In genomic region chr1:59763781-59764251, GRCm38 (mm10) we compare ENCODE assay signal across 8 mouse cellular contexts. TPM values are rescaled to one million over a fixed set of nuclear protein-coding genes. Genes with fewer than 3 reads are reported as not detected.
DNase-seq lines count a peak whose midpoint lies in the region; ATAC-seq lines count a peak whose summit lies in the region.

No protein-coding gene starts in this region.

- WGBS in hindbrain, embryonic 14.5 days = under 1% methylated on average over 47 of the region's 55 CpGs
- WGBS in limb, embryonic 10.5 days = under 1% methylated on average over 55 of the region's 55 CpGs
- under 1% methylated on average over 50 of the region's 55 CpGs for WGBS in midbrain, embryonic 13.5 days

- H3K9ac ChIP-seq in hindbrain, embryonic 14.5 days = peak overlapping the region; percentile 98
- H3K9ac ChIP-seq in midbrain, embryonic 13.5 days (replicated peaks) = peak overlapping the region; percentile 97

- peak; percentile 29 for DNase-seq in ovary, adult 18-20 months (ENCODE audit: low spot score)
- DNase-seq in ovary, postnatal 14 days (ENCODE audit: low spot score) = no peak
- DNase-seq in cerebellum, adult 11-12 months = peak; percentile 54
- peak; percentile 32 to 42 for DNase-seq in frontal cortex, postnatal 14 days (ENCODE audit: low spot score in 2 of 2)
- DNase-seq in hindbrain, embryonic 14.5 days (ENCODE audit: low spot score) = peak; percentile 58
- DNase-seq in limb, embryonic 10.5 days (ENCODE audit: low spot score) = peak; percentile 81
- DNase-seq in testis, postnatal 10 days (ENCODE audit: low spot score) = peak; percentile 75

- peak overlapping the region; percentile 100 for H3K27ac ChIP-seq in hindbrain, embryonic 14.5 days
- H3K27ac ChIP-seq in limb, embryonic 10.5 days = peak overlapping the region; percentile 100
- H3K27ac ChIP-seq in midbrain, embryonic 13.5 days = peak overlapping the region; percentile 99

- peak; percentile 65 for ATAC-seq in hindbrain, embryonic 14.5 days (ENCODE audit: low FRiP score)
- ATAC-seq in midbrain, embryonic 13.5 days = peak; percentile 67

- peak overlapping the region; percentile 93 for H3K4me2 ChIP-seq in hindbrain, embryonic 14.5 days (replicated peaks)
- H3K4me2 ChIP-seq in midbrain, embryonic 13.5 days (replicated peaks) = peak overlapping the region; percentile 84

- H3K4me1 ChIP-seq in hindbrain, embryonic 14.5 days (replicated peaks; ENCODE audit: control insufficient read depth, insufficient read depth, low read length) = peaks cover 24% of the 10 kb centered on the region
- H3K4me1 ChIP-seq in limb, embryonic 10.5 days = peaks cover 18% of the 10 kb centered on the region
- H3K4me1 ChIP-seq in midbrain, embryonic 13.5 days (replicated peaks) = peaks cover 30% of the 10 kb centered on the region

- H3K27me3 ChIP-seq in hindbrain, embryonic 14.5 days (ENCODE audit: control insufficient read depth, insufficient read depth, low read length) = no peaks in the 10 kb centered on the region
- H3K27me3 ChIP-seq in limb, embryonic 10.5 days (ENCODE audit: low read depth, poor library complexity, severe bottlenecking) = no peaks in the 10 kb centered on the region
- no peaks in the 10 kb centered on the region for H3K27me3 ChIP-seq in midbrain, embryonic 13.5 days

- H3K36me3 ChIP-seq in hindbrain, embryonic 14.5 days (replicated peaks; ENCODE audit: control insufficient read depth, insufficient read depth) = no peaks in the 10 kb centered on the region
- H3K36me3 ChIP-seq in limb, embryonic 10.5 days = peaks cover 11% of the 10 kb centered on the region
- no peaks in the 10 kb centered on the region for H3K36me3 ChIP-seq in midbrain, embryonic 13.5 days

- no peaks in the 10 kb centered on the region for H3K9me3 ChIP-seq in hindbrain, embryonic 14.5 days (ENCODE audit: control insufficient read depth, low read length)
- no peaks in the 10 kb centered on the region for H3K9me3 ChIP-seq in limb, embryonic 10.5 days (replicated peaks)
- H3K9me3 ChIP-seq in midbrain, embryonic 13.5 days = no peaks in the 10 kb centered on the region

- peak overlapping the region; percentile 99 for H3K4me3 ChIP-seq in hindbrain, embryonic 14.5 days (replicated peaks; ENCODE audit: low read length)
- H3K4me3 ChIP-seq in limb, embryonic 10.5 days = peak overlapping the region; percentile 90
- H3K4me3 ChIP-seq in midbrain, embryonic 13.5 days (replicated peaks) = peak overlapping the region; percentile 99

RNA-seq across cellular contexts. Expression of gene Bmpr2, which starts 0.6 kb away (rescaled TPM):
- polyA plus RNA-seq in hindbrain, embryonic 14.5 days (2014; fragmentation: Nextera tagmentation; extraction: Ambion mirVana) = 18.4 and 18.9 TPM in 2 replicates
- 5.1 and 8.0 TPM in 2 replicates for polyA plus RNA-seq in limb, embryonic 10.5 days (2016; fragmentation: Nextera tagmentation; extraction: Ambion mirVana)
- polyA plus RNA-seq in midbrain, embryonic 13.5 days (2015; fragmentation: Nextera tagmentation; extraction: Ambion mirVana) = 10.9 and 13.0 TPM in 2 replicates
